Mouse (Mus musculus): Measurements from ENCODE around the gene Megf11. TPM values are rescaled to one million over a fixed set of nuclear protein-coding genes. Genes with fewer than 3 reads are reported as not detected.
"Not testable (repeated sequence)": the region's sequence is repeated elsewhere in the genome, so short reads cannot be mapped to it uniquely, and the experiment has no call there.

The Megf11 gene
- polyA plus RNA-seq, 1 experiment: 0.14 TPM

DNA sequence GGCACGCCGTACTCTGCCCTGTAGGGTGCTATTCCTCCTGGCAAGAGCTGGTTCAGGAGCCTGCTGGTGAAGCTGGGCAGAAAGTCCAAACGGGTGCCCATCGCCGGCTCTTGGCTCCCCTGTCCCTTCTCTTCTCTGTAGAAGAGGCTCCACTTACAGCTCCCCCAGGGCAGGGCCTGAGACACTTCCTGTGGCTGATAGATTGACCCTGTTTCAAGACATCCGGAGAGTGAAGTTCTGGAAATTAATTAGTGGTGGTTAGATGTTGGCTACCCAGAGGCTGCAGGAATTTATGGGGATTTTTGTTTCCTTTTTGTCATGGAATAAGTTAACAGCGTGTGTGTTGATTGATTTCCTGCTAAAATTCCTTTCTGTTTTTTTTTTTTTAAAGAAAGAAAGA lies 72.2 kb downstream of the Megf11 start:
- 68% methylated on average over 7 of the region's 7 CpGs for WGBS

DNA sequence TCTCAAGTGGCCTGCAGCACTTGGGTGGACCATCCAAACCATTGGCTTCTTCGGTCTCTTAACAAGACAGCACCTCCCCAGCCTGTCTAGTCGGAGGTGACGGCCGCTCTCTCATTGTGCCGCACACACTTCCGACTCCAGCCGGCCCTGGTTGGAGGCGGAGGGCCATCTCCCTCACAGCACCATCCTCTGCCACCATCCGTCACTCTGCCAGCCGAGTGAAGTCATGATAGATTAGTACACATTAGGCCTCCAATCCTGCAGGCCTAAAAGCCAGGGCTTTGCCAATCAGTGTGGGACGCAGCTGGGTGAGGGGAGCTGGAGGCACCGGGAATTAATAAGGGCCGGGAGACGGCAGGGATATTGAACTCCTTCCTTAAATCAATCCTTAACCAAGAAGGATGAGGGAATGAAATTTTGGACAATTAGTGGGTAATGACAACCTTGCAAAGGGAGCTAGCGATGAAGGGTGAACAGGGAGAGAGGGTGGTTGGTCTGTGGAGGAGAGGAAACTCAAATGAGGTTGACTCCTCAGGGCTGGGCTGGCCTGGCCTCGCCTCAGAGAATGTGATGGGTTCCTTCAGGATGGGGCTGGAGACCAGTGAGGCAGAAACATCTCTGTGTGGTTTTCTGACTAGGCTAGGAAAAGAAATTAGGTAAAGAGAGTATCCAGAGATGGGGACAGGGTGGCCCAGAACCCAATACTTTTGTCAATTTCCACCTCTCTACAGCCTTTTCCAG lies 76.3 kb downstream of the Megf11 start:
- 69% methylated on average over 16 of the region's 16 CpGs for WGBS
- no peak for DNase-seq (ENCODE audit: low read depth, low spot score)

More for the DNA sequence above, 72.2 kb downstream of the Megf11 start:
- DNase-seq (ENCODE audit: low read depth, low spot score): no peak

GRCm38 (mm10) chr9:64462870-64463269 lies 77.4 kb downstream of the Megf11 start:
- no peak for DNase-seq (ENCODE audit: low read depth, low spot score)

DNA sequence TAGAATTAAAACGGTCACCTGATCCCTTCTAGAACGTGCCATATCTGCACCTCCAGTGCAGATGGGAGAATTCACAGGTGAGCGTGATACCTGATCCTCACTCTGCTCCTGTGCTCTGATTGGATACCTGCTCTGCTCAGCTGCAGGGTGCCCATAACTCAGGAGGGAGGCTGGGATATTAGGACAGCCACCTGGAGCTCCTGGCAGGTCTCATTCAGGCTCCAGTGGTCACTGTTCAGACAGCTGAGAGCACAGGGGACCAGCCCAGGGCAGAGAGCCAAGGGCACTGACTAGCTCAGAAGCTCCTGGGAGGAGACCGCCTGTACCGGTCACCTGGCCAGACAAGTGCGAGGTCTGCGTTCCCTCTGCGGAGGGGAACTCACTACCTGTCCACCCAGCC lies 80.7 kb downstream of the Megf11 start:
- WGBS: 29% methylated on average over 8 of the region's 8 CpGs
- DNase-seq (ENCODE audit: low read depth, low spot score): no peak

GRCm38 (mm10) chr9:64466564-64466963 lies 81.1 kb downstream of the Megf11 start:
- no peak for DNase-seq (ENCODE audit: low read depth, low spot score)
- 50% methylated on average over 4 of the region's 4 CpGs for WGBS

DNA sequence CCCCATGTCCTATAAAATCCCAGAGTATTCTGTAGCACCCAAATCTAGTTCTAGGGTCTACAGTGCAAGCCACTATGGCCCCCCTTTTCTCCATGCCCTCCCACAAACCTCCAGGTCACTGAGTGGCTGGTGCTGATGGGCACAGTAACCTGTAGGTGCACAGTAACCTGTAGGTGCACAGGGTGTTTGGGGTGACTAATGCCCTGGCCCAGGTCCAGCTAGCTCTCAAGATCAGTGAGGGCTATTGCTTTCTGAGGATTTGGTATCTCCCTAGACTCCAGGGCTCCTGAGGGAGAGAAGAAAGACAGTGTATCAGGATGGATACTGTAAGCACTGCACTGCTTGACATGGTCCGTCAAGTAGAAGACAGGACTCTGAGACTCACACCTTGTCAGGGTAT lies 85.4 kb downstream of the Megf11 start:
- 92% methylated on average over 1 of the region's 1 CpGs for WGBS
- DNase-seq (ENCODE audit: low read depth, low spot score): no peak

GRCm38 (mm10) chr9:64471336-64471735 lies 85.9 kb downstream of the Megf11 start:
- no peak for DNase-seq (ENCODE audit: low read depth, low spot score)
- 76% methylated on average over 3 of the region's 3 CpGs for WGBS

DNA sequence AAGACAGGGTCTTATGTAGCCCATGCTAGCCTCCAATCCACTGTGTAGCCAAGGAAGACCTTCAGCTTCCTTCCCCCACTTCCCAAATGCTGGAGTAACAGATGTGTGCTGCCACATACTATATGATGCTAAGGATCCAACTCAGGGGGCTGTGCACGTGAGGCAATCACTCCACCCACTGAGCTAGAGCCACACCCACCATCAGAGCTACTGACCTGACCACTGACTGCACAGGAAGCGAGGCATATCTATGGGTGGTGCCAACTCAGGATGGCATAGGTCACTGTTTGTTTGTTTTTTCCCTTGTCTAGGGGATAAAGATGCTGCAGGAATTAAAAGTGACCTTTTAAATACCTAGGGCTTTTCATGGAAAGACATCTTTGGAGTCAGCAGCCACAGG lies 86.7 kb downstream of the Megf11 start:
- DNase-seq (ENCODE audit: low read depth, low spot score): no peak
- 15% methylated on average over 2 of the region's 2 CpGs for WGBS

DNA sequence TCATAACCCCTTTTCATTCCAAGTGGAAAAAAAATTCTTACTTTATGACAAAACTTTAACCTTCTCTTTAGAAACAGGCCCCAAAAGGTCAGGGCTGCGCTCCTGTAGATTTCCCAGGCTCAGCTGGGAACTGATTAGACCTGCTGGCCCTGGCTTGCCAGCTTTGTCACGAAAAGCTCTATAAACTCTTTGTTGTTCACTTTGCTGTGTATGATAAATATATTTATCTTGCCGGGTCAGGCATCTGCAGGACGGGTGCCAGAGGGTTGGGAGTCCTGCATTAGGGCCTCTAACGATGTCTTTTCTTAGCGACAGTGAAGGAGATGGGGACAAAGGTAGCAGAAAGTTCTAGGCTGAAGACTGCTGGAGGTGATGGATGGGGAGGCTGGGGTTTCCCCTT lies 87.3 kb downstream of the Megf11 start:
- 38% methylated on average over 6 of the region's 6 CpGs for WGBS
- no peak for DNase-seq (ENCODE audit: low read depth, low spot score)

GRCm38 (mm10) chr9:64473170-64473569 lies 87.7 kb downstream of the Megf11 start:
- 63% methylated on average over 2 of the region's 2 CpGs for WGBS
- no peak for DNase-seq (ENCODE audit: low read depth, low spot score)

DNA sequence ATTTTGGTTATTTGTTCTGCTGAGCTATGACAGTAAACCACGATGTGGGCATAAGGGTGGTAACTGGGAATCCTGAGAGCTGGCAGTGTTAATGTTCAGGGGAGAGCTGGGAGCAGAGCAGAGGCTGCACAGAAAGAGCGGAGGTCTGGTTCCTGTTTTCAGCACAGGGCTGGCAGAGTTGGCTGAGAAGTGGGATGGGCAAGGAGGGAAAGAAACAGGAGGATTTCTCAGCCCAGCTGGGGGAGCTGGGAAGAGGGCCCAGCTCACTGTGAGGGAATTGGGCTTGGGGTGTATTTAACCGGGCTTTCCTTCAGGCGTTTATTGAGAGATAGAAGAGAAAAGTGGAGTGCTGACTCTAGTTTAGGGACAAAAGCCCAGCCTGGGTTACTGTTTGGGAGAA lies 88.3 kb downstream of the Megf11 start:
- no peak for DNase-seq (ENCODE audit: low read depth, low spot score)
- 49% methylated on average over 4 of the region's 4 CpGs for WGBS

GRCm38 (mm10) chr9:64474142-64474541 lies 88.7 kb downstream of the Megf11 start:
- DNase-seq (ENCODE audit: low read depth, low spot score): no peak
- WGBS: 35% methylated on average over 4 of the region's 4 CpGs

DNA sequence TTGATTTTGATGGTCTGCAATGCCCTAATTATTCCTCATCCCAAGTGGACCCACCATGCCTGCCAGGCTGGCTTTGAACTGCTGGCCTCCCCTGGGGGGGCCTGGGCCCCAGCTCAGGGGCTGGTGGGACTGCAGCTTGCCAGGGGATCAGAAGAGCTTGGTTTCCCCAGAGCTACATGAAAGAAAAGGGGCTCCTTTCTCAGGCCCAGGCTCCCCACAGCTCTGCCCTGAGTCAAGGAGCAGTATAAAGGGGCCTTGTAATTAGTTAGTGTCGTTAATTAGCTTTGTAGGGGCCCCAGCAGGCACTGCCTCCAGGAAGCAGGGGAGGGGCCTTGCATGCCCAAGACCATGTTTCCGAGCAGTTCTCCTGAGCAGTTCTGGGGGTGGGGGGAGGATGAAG lies 90.5 kb downstream of the Megf11 start:
- DNase-seq (ENCODE audit: low read depth, low spot score): no peak
- 40% methylated on average over 2 of the region's 2 CpGs for WGBS

GRCm38 (mm10) chr9:64477397-64477796 lies 92.0 kb downstream of the Megf11 start:
- not testable (repeated sequence) for DNase-seq (ENCODE audit: low read depth, low spot score)
- 82% methylated on average over 7 of the region's 7 CpGs for WGBS

GRCm38 (mm10) chr9:64482126-64482525 lies 96.7 kb downstream of the Megf11 start:
- no peak for DNase-seq (ENCODE audit: low read depth, low spot score)
- WGBS: 73% methylated on average over 5 of the region's 5 CpGs

- no peak for DNase-seq (ENCODE audit: low read depth, low spot score)
- WGBS: 42% methylated on average over 4 of the region's 4 CpGs
Measured at GRCm38 (mm10) chr9:64487377-64487776, 102.0 kb downstream of the Megf11 start.

DNA sequence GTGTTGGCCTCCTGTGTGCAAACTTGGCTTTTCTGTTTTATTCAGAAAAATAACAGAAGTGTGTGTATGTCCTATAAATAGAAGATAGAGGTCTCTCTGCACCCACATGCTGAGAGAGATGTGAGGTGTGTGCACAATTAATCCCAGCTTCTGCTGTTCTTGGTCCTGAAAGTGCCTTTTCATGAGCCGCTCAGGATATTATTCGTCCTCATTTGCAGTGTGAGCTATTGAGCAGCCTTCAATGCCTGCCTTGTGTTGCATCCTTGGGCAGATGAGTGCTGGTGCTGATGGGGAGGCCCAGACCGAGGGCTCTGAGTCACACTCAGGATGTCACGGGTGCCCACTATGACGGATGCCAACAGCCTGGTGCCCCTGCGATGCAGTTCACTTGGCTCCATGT lies 109.2 kb downstream of the Megf11 start:
- 91% methylated on average over 6 of the region's 6 CpGs for whole genome bisulfite sequencing
- DNase-seq (ENCODE audit: low read depth, low spot score): no peak

DNA sequence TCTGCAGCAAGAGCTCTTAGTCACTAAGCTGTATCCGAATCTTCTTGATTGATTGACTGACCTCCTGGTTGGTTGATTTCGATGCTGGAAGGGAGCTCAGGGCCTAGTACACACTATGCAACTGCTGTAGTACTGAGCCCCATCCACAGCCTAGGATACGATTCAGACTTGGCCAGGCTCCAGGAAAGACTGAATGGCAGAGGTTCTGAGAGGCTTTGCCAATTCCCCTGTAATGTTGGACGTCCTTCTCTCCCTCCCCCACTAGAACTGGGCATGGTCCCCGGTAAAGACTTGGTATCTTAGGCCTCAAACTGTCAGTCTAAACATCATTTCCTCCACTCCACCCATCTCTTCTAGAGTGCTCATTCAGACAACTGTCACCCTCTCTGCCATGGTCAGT lies 113.5 kb downstream of the Megf11 start:
- no peak for DNase-seq (ENCODE audit: low read depth, low spot score)
- 60% methylated on average over 5 of the region's 5 CpGs for WGBS

- WGBS: 93% methylated on average over 8 of the region's 8 CpGs
- no peak for DNase-seq (ENCODE audit: low read depth, low spot score)
Measured at GRCm38 (mm10) chr9:64501211-64501610, 115.8 kb downstream of the Megf11 start.

DNA sequence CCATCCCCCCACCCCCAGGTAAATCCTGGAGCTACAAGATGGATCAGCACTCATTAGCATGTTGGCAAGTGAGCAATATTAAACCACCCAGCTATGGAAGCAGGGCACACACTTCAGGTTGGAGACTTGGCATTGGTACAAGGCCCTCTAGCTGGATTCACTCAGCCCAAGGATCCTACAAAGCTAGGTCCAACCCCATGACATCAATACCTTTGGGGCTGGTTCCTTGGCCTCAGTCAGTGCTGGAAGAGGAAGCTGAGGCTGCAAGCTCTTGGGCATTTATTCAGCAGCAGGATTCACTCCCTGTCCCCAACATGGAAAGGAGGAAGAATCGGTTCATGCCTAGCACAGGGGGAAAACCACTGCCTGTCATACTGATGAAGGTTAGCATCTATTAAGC lies 118.6 kb downstream of the Megf11 start:
- WGBS: 87% methylated on average over 1 of the region's 1 CpGs
- DNase-seq (ENCODE audit: low read depth, low spot score): no peak

DNA sequence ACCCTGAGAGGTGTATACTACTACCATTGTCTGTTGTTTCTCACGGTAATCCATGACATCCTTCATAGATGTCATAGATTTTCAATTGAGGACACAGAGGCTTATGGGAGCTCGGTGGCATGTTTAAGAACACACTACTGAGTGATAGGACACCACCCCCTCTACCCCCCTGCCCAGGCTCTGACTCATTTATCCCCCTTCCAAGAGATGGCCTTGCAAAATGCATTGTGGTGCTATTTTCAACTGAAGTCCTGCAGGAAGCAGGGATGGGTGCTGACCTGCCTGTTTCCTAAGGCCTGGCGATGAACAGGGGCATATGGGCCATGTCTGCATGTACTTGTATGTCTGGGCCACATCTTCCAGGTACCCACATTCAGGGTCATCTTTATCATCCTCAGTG lies 119.0 kb downstream of the Megf11 start:
- no peak for DNase-seq (ENCODE audit: low read depth, low spot score)
- WGBS: 81% methylated on average over 3 of the region's 3 CpGs

- 73% methylated on average over 8 of the region's 8 CpGs for WGBS
- no peak for DNase-seq (ENCODE audit: low read depth, low spot score)
Measured at GRCm38 (mm10) chr9:64504921-64505320, 119.5 kb downstream of the Megf11 start.
